Mouse (Mus musculus) embryonic facial prominence, embryonic 10.5 days (tissue): ENCODE measurements around the gene Polr2i. TPM values are rescaled to one million over a fixed set of nuclear protein-coding genes. Genes with fewer than 3 reads are reported as not detected.
A peak's percentile ranks its signal among the peaks of the same experiment; 100 is the strongest.

Experiments used
- DNase-seq: peaks from one replicate; pipeline ENCODE4 v3.0.0-alpha.2; 2017; ENCODE audit warnings: low spot score
- H3K27ac ChIP-seq: fragments of 300-500 bp; sonication (generic); replicated peaks from 2 replicates; pipeline ENCODE4 v1.5.1; 2016; ENCODE audit warnings: mild to moderate bottlenecking
- H3K27me3 ChIP-seq: fragments of 300-500 bp; sonication (generic); replicated peaks from 2 replicates; pipeline ENCODE4 v1.6.1; 2016; ENCODE audit warnings: low read depth, mild to moderate bottlenecking; ENCODE audit not compliant: poor library complexity, severe bottlenecking
- H3K36me3 ChIP-seq: fragments of 300-500 bp; sonication (generic); replicated peaks from 2 replicates; pipeline ENCODE4 v1.6.1; 2016; ENCODE audit warnings: mild to moderate bottlenecking, moderate library complexity
- H3K4me1 ChIP-seq: fragments of 300-500 bp; sonication (generic); 2 replicates; pipeline ENCODE4 v1.6.1; 2016
- H3K4me3 ChIP-seq: fragments of 300-500 bp; sonication (generic); 2 replicates; pipeline ENCODE4 v1.5.1; 2016; ENCODE audit warnings: mild to moderate bottlenecking, moderate library complexity
- H3K9me3 ChIP-seq: fragments of 300-500 bp; sonication (generic); 2 replicates; pipeline ENCODE4 v1.6.1; 2016; ENCODE audit warnings: mild to moderate bottlenecking
- WGBS: fragments of 180-500 bp; shearing (Covaris S2); methylation state at CpG from one replicate; pipeline ENCODE4 v1.1.7; 2016; 5-methylcytosine and 5-hydroxymethylcytosine counted together
- polyA plus RNA-seq: library from polyadenylated mRNA; unstranded; fragments of >200 nt; fragmentation: Nextera tagmentation; extraction: Ambion mirVana; gene quantifications from 2 replicates; pipeline ENCODE4 v1.2.1, GENCODE M21; 2016

The Polr2i gene
- polyA plus RNA-seq, 1 experiment from 2014 or later: 174 TPM

- 86% methylated on average over 3 of the region's 3 CpGs for WGBS
- Histone ChIP-seq H3K4me1 (peaks cover 3% of the 10 kb centered on the region), H3K4me3 (no peak overlapping the region), H3K9me3 (0 out of 2 replicates have a peak, but pooled peaks cover 4% of the 10 kb centered on the region), H3K36me3 (no peaks in the 10 kb centered on the region), H3K27ac (no peak overlapping the region), H3K27me3 (no peaks in the 10 kb centered on the region)
- DNase-seq: no peak
Observed at GRCm38 (mm10) chr7:30213881-30214280, 17.9 kb upstream of the Polr2i start.

- no peak overlapping the region for H3K4me3 ChIP-seq
- H3K27ac ChIP-seq: no peak overlapping the region
- DNase-seq: no peak
- H3K36me3 ChIP-seq: no peaks in the 10 kb centered on the region
- H3K4me1 ChIP-seq: peaks cover 17% of the 10 kb centered on the region
- H3K9me3 ChIP-seq: 0 out of 2 replicates have a peak, but pooled peaks cover 4% of the 10 kb centered on the region
- 87% methylated on average over 3 of the region's 3 CpGs for WGBS
- H3K27me3 ChIP-seq: no peaks in the 10 kb centered on the region
Observed at GRCm38 (mm10) chr7:30215875-30216274, 15.9 kb upstream of the Polr2i start.

DNA sequence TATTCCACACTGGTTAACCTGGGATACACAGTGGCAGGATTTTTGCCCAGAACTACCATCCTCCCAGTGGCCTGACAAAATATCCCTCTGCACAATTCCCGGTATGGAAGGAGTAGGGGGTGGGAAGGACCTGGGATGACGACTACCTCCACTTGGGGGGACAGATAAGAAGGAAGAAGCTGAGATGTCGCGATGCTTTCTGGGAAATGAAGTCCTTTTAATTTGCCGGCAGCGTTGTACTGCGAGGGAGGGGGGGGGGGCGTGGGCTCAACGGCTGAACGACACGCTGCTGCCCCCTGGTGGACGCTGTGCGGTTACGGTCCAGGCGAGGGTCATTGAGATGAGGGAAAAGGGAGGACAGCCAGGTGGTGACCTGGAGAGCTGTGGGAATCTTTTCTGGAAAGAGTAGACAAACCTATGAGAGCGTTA, 15.0 kb upstream of the Polr2i start:
- Histone ChIP-seq H3K27me3 (no peaks in the 10 kb centered on the region), H3K4me1 (peaks cover 17% of the 10 kb centered on the region), H3K36me3 (0 out of 2 replicates have a peak, but pooled peaks cover under 1% of the 10 kb centered on the region), H3K9me3 (0 out of 2 replicates have a peak, but pooled peaks cover 4% of the 10 kb centered on the region), H3K27ac (peak overlapping the region; percentile 36; the same call in 1 of the 2 replicates), H3K4me3 (peak overlapping the region; percentile 44)
- DNase-seq: peak; percentile 91
- WGBS: 1% methylated on average over 16 of the region's 16 CpGs

DNA sequence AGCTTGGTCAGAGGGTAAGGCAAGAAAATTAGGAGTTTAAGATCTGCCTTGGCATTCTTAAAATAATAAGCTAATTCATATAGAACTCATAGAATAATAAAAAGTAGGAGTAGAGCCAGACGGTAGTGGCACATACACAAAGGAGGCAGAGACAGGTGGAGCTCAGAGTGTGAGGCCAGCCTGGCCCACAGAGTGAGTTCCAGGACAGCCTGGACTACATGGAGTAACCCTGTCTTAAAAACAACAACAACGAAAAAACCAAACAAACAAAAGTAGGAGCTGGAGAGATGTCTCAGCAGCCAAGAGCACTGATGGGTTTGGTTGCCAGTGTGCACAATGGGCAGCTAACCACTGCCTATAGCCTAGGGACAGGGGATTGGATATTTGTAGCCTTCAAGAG, 14.5 kb upstream of the Polr2i start:
- DNase-seq: no peak
- 81% methylated on average over 2 of the region's 2 CpGs for WGBS
- peaks cover 6% of the 10 kb centered on the region for H3K36me3 ChIP-seq
- no peaks in the 10 kb centered on the region for H3K27me3 ChIP-seq
- peaks cover 17% of the 10 kb centered on the region for H3K4me1 ChIP-seq
- no peak overlapping the region for H3K27ac ChIP-seq
- no peak overlapping the region for H3K4me3 ChIP-seq
- 0 out of 2 replicates have a peak, but pooled peaks cover 4% of the 10 kb centered on the region for H3K9me3 ChIP-seq

DNA sequence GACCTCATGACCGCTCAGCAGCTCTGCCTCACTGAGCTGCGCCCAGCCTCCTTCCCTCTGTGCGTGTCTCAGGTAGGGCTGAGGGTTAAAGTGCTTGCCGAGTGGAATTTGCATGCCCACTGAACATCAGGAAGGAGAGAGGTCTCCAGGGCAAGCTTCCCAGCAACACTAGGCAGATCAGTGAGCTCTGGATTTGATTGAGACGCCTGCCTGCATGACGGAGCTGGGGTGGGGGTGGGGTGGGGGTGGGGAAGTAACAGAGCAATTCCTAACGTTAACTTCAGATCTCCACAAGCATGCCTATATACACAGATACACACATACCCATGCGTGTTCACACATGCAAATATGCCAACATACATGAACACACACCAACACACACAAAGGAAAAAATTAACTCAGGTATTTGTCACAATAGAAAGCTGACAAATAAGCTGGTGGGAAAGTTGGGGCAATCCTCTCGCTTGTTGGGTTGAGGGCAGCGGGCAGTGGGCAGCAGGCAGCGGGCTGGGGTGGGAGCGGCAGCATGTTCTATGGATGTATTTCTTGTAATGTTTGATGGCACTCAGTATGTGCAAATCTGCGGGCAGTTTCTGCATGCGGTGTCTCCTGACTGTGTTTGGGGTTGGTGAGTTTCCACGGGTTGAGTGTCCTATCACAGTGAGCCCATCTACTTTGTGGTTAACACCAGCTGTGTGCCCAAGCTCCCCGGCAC, 12.3 kb upstream of the Polr2i start:
- peak overlapping the region; percentile 81 for H3K27ac ChIP-seq
- WGBS: 6% methylated on average over 16 of the region's 16 CpGs

GRCm38 (mm10) chr7:30220008-30220356, 11.8 kb upstream of the Polr2i start:
- Histone ChIP-seq H3K27ac (peak overlapping the region; percentile 81), H3K4me1 (peaks cover 17% of the 10 kb centered on the region), H3K4me3 (peak overlapping the region; percentile 61), H3K9me3 (no peaks in the 10 kb centered on the region), H3K27me3 (no peaks in the 10 kb centered on the region), H3K36me3 (peaks cover 33% of the 10 kb centered on the region)
- DNase-seq: no peak
- 26% methylated on average over 11 of the region's 11 CpGs for WGBS

More for the DNA sequence above, 12.3 kb upstream of the Polr2i start:
- H3K4me3 ChIP-seq: peak overlapping the region; percentile 61
- DNase-seq: peak; percentile 82
- H3K4me1 ChIP-seq: peaks cover 17% of the 10 kb centered on the region
- no peaks in the 10 kb centered on the region for H3K27me3 ChIP-seq
- H3K9me3 ChIP-seq: no peaks in the 10 kb centered on the region
- H3K36me3 ChIP-seq: peaks cover 28% of the 10 kb centered on the region

DNA sequence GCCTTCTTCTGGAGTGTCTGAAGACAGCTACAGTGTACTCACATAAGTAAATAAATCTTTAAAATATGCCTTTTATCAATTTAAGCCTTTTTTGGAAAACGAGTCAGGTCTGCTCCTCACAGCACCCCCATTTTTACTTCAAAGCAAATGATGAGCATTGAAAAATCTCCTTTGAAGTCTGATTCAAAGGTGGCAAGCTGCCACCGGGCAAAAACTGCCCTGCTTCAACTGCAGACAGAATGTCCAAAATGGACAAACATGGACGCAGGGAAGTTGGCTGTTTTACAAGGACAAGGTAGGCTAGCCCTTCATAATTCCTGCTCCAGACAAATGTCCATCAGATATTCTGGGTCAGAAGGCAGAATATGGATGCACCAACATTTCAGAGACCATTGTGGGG, 10.3 kb upstream of the Polr2i start:
- DNase-seq: no peak
- WGBS: 88% methylated on average over 3 of the region's 3 CpGs
- no peaks in the 10 kb centered on the region for H3K9me3 ChIP-seq
- no peak overlapping the region for H3K27ac ChIP-seq
- H3K27me3 ChIP-seq: no peaks in the 10 kb centered on the region
- H3K4me1 ChIP-seq: peaks cover 17% of the 10 kb centered on the region
- peaks cover 48% of the 10 kb centered on the region for H3K36me3 ChIP-seq
- H3K4me3 ChIP-seq: no peak overlapping the region

- no peak overlapping the region for H3K27ac ChIP-seq
- DNase-seq: no peak
- WGBS: 93% methylated on average over 5 of the region's 5 CpGs
- H3K36me3 ChIP-seq: peaks cover 55% of the 10 kb centered on the region
- H3K27me3 ChIP-seq: no peaks in the 10 kb centered on the region
- peaks cover 14% of the 10 kb centered on the region for H3K4me1 ChIP-seq
- no peak overlapping the region for H3K4me3 ChIP-seq
- H3K9me3 ChIP-seq: no peaks in the 10 kb centered on the region
Observed at GRCm38 (mm10) chr7:30222205-30222604, 9.5 kb upstream of the Polr2i start.

DNA sequence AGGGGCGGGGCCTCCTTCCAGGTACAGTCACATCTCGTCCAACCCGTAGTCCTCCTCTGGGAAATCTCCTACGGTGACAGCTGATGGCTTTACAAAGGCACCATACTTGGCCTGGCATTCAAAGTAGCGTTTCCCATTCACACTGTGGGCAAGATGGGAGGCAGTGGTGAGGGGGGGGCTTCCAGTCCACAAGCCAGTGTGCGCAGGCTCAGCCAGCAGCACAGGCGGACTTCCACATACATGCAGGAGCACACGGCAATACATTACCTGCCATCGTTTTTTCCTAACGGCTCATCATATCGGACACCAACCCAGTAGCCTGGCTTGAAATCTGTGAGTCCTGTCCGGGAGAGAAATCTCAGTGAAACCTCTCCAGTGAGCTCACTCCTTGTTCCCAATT, 7.5 kb upstream of the Polr2i start:
- H3K36me3 ChIP-seq: peaks cover 73% of the 10 kb centered on the region
- DNase-seq: no peak
- no peaks in the 10 kb centered on the region for H3K9me3 ChIP-seq
- H3K27ac ChIP-seq: no peak overlapping the region
- H3K4me3 ChIP-seq: no peak overlapping the region
- no peaks in the 10 kb centered on the region for H3K27me3 ChIP-seq
- WGBS: 92% methylated on average over 12 of the region's 12 CpGs
- H3K4me1 ChIP-seq: peaks cover 10% of the 10 kb centered on the region

GRCm38 (mm10) chr7:30231328-30231668, 450 bp upstream of the Polr2i start:
- peaks cover 60% of the 10 kb centered on the region for H3K36me3 ChIP-seq

DNA sequence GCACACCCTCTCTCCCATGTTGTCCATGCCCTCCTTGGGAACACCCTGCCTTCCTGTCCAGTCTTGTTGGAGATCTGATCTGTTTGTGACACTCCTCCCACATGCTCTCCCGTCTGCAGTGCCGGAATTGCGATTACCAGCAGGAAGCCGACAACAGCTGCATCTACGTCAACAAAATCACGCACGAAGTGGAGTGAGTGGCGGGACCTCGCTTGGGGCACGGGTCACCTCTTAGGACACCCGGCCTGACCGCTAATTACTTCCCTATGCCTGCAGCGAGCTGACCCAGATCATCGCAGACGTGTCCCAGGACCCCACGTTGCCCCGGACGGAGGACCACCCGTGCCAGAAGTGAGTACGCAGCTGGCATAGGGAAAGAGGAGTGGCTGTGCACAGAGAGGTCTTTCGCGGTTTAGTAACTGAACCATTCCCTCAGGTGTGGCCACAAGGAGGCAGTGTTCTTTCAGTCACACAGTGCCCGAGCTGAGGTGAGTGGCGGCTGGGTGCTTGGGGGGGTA, 942 bp downstream of the Polr2i start:
- 6% methylated on average over 24 of the region's 24 CpGs for WGBS
- DNase-seq: peak; percentile 74
- H3K27ac ChIP-seq: peak overlapping the region; percentile 92
- H3K4me3 ChIP-seq: peak overlapping the region; percentile 68
- peaks cover 23% of the 10 kb centered on the region for H3K4me1 ChIP-seq
- H3K9me3 ChIP-seq: no peaks in the 10 kb centered on the region
- no peaks in the 10 kb centered on the region for H3K27me3 ChIP-seq
- peaks cover 46% of the 10 kb centered on the region for H3K36me3 ChIP-seq

More at GRCm38 (mm10) chr7:30231328-30231668, 450 bp upstream of the Polr2i start:
- Histone ChIP-seq H3K9me3 (no peaks in the 10 kb centered on the region), H3K27me3 (no peaks in the 10 kb centered on the region), H3K27ac (peak overlapping the region; percentile 92), H3K4me1 (peaks cover 23% of the 10 kb centered on the region), H3K4me3 (peak overlapping the region; percentile 68)
- WGBS: under 1% methylated on average over 16 of the region's 16 CpGs
- no peak for DNase-seq

DNA sequence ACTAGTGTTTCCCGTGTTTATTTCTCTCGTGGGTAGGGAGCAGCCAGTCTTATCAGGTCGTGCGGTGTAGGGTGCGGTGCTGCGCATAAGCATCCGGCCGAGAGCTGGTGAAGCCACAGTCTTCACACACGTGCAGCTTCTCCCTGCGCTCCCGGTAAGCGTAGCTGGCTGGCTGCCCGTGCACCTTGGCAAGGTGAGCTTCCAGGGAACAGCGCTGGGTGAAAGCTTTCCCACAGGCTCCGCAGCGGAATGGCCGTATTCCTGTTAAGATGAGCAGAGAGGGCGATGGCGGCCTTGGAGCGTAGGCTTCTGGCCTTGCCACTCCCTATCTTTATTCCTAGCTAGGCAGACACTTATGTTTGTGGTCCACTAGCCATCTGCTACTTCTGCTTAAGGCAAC, 1.6 kb downstream of the Polr2i start:
- 91% methylated on average over 20 of the region's 20 CpGs for WGBS
- peak overlapping the region; percentile 12; the same call in 1 of the 2 replicates for H3K27ac ChIP-seq
- H3K27me3 ChIP-seq: no peaks in the 10 kb centered on the region
- peaks cover 23% of the 10 kb centered on the region for H3K4me1 ChIP-seq
- H3K4me3 ChIP-seq: peak overlapping the region; percentile 68
- H3K36me3 ChIP-seq: peaks cover 39% of the 10 kb centered on the region
- H3K9me3 ChIP-seq: no peaks in the 10 kb centered on the region
- DNase-seq: no peak

- no peak overlapping the region for H3K27ac ChIP-seq
- peaks cover 23% of the 10 kb centered on the region for H3K4me1 ChIP-seq
- no peaks in the 10 kb centered on the region for H3K27me3 ChIP-seq
- H3K36me3 ChIP-seq: peaks cover 33% of the 10 kb centered on the region
- WGBS: 93% methylated on average over 15 of the region's 15 CpGs
- no peak for DNase-seq
- H3K4me3 ChIP-seq: no peak overlapping the region
- H3K9me3 ChIP-seq: no peaks in the 10 kb centered on the region
Observed at GRCm38 (mm10) chr7:30234276-30234858, 2.6 kb downstream of the Polr2i start.
